Mouse (Mus musculus) frontal cortex, postnatal 25 days (tissue): ENCODE measurements around the gene Dynlt1c.
"Not testable (repeated sequence)": the region's sequence is repeated elsewhere in the genome, so short reads cannot be mapped to it uniquely, and the experiment has no call there.

ENCODE experiments used
- DNase-seq, 2 experiments: peaks; one replicate each; pipeline ENCODE4 v3.0.0; 2022; ENCODE audit warnings: low spot score in 2 of 2

Gene Dynlt1c

GRCm38 (mm10) chr17:6655087-6655511 lies 53.6 kb downstream of the Dynlt1c start:
- not testable (repeated sequence) for DNase-seq

GRCm38 (mm10) chr17:6655567-6656281 lies 54.3 kb downstream of the Dynlt1c start, which contains the start of gene Dynlt1f:
TSS of gene Dynlt1f (minus strand) at chr17:6655900.
- not testable (repeated sequence) for DNase-seq

GRCm38 (mm10) chr17:6656471-6656870 lies 55.0 kb downstream of the Dynlt1c start:
- DNase-seq = not testable (repeated sequence)

GRCm38 (mm10) chr17:6658801-6659200 lies 57.3 kb downstream of the Dynlt1c start, which contains the start of gene Sytl3:
TSS of gene Sytl3 (plus strand) at chr17:6659093.
- DNase-seq = not testable (repeated sequence)
